Mouse (Mus musculus): ENCODE measurements around the gene Mrps10. TPM values are rescaled to one million over a fixed set of nuclear protein-coding genes. Genes with fewer than 3 reads are reported as not detected.
"Not testable (repeated sequence)": the region's sequence is repeated elsewhere in the genome, so short reads cannot be mapped to it uniquely, and the experiment has no call there.

Gene Mrps10
- polyA plus RNA-seq, 1 experiment: 31.9 TPM

DNA sequence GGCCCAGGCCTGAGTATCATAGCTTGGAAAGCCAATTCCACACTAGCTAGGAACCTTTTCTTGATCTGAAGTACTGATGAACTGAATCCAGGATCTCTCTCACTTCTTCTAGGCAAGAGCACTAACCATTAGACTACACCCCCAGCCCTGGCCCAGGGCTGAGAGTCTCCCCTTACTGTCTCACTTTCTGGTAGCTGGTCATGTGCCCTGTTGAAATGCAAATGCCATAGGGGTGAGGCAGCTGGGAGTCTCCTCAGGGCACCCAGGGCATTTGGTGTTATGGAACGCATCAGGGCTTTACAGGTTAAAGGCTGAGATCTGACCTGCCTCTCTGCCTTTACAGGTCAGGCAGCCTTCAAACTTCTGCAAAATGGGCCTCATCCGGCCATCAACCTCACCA, 51.5 kb downstream of the Mrps10 start:
- Histone ChIP-seq H3K4me1 (ENCODE audit: control insufficient read depth, insufficient read depth, low read length) (no peaks in the 10 kb centered on the region), H3K27ac (ENCODE audit: control insufficient read depth, insufficient read depth, low read depth, low read length, poor library complexity) (no peak overlapping the region), H3K4me3 (replicated peaks; ENCODE audit: control insufficient read depth, low read depth, low read length) (no peak overlapping the region)
- 76% methylated on average over 2 of the region's 2 CpGs for WGBS
- TF ChIP-seq CTCF (IDR thresholded peaks at IDR 0.05; ENCODE audit: control insufficient read depth, insufficient read depth, low read length) (no peak), POLR2A (IDR thresholded peaks at IDR 0.05; ENCODE audit: borderline replicate concordance, control insufficient read depth, low read depth, low read length) (no peak)

- Histone ChIP-seq H3K4me1 (ENCODE audit: control insufficient read depth, insufficient read depth, low read length) (no peaks in the 10 kb centered on the region), H3K4me3 (replicated peaks; ENCODE audit: control insufficient read depth, low read depth, low read length) (no peak overlapping the region), H3K27ac (ENCODE audit: control insufficient read depth, insufficient read depth, low read depth, low read length, poor library complexity) (no peak overlapping the region)
- WGBS: 75% methylated on average over 3 of the region's 3 CpGs
- TF ChIP-seq CTCF (IDR thresholded peaks at IDR 0.05; ENCODE audit: control insufficient read depth, insufficient read depth, low read length): no peak
Measured at GRCm38 (mm10) chr17:47421566-47421965, 52.9 kb downstream of the Mrps10 start.

GRCm38 (mm10) chr17:47422616-47423015, 53.9 kb downstream of the Mrps10 start:
- not testable (repeated sequence) for H3K4me3 ChIP-seq (replicated peaks; ENCODE audit: control insufficient read depth, low read depth, low read length); H3K4me1 ChIP-seq (ENCODE audit: control insufficient read depth, insufficient read depth, low read length)
- 90% methylated on average over 1 of the region's 1 CpGs for WGBS

DNA sequence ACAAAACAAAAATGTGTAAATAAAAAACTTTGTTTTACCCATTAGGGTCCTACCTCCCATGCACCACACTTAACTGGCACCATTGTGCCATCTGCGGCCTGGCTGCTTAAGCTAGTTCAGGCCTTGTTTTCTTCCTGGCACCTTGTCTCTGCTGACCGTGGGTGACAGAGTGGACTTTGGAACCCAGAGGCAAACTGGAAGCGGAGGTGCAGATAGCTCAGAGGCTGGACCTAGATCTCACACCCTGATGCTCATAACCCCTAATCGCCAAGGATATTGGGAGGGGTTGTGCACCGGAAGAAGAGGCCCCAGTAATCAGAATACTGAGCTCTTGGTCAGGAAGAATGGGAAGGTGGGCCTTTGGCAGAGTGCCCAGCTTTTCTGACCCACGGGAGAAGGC, 55.5 kb downstream of the Mrps10 start:
- WGBS: 60% methylated on average over 6 of the region's 6 CpGs
- no peaks in the 10 kb centered on the region for H3K4me1 ChIP-seq (ENCODE audit: control insufficient read depth, insufficient read depth, low read length)
- H3K4me3 ChIP-seq (replicated peaks; ENCODE audit: control insufficient read depth, low read depth, low read length): no peak overlapping the region
- no peak for TF ChIP-seq POLR2A (IDR thresholded peaks at IDR 0.05; ENCODE audit: borderline replicate concordance, control insufficient read depth, low read depth, low read length)
- TF ChIP-seq CTCF (IDR thresholded peaks at IDR 0.05; ENCODE audit: control insufficient read depth, insufficient read depth, low read length): no peak
- no peak overlapping the region for H3K27ac ChIP-seq (ENCODE audit: control insufficient read depth, insufficient read depth, low read depth, low read length, poor library complexity)

More at GRCm38 (mm10) chr17:47422616-47423015, 53.9 kb downstream of the Mrps10 start:
- H3K27ac ChIP-seq (ENCODE audit: control insufficient read depth, insufficient read depth, low read depth, low read length, poor library complexity): not testable (repeated sequence)

- Histone ChIP-seq H3K27ac (ENCODE audit: control insufficient read depth, insufficient read depth, low read depth, low read length, poor library complexity) (no peak overlapping the region), H3K4me3 (replicated peaks; ENCODE audit: control insufficient read depth, low read depth, low read length) (no peak overlapping the region), H3K4me1 (ENCODE audit: control insufficient read depth, insufficient read depth, low read length) (no peaks in the 10 kb centered on the region)
- TF ChIP-seq CTCF (IDR thresholded peaks at IDR 0.05; ENCODE audit: control insufficient read depth, insufficient read depth, low read length) (no peak; the same call in 1 of the 2 replicates), POLR2A (IDR thresholded peaks at IDR 0.05; ENCODE audit: borderline replicate concordance, control insufficient read depth, low read depth, low read length) (no peak)
- WGBS: 74% methylated on average over 6 of the region's 6 CpGs
Measured at GRCm38 (mm10) chr17:47427316-47427715, 58.6 kb downstream of the Mrps10 start.

DNA sequence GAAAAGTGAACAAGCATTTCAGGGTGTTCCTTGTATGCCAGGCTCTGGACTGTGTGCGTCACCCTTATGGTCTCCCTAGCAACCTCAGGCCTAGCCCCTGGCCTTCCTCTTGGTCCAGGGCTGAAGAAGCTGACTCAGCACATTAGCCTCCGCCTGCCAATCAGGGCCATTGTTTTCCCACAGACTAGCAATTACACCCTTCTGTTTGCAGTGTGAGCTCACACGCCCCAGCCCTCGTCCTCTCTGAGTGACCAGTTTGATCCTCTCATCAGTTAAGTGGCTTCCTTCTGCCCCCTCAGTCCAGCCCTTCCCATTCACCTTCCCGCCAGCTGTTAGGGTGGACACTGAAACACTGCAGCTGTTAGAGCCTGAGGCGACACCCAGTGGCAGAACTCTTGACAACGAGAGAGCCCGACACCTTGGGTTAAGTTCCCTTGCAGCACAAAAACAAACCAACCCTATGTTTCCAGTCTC, 60.2 kb downstream of the Mrps10 start:
- TF ChIP-seq CTCF (IDR thresholded peaks at IDR 0.05; ENCODE audit: control insufficient read depth, insufficient read depth, low read length): no peak
- TF ChIP-seq POLR2A (IDR thresholded peaks at IDR 0.05; ENCODE audit: borderline replicate concordance, control insufficient read depth, low read depth, low read length): no peak
- no peak overlapping the region for H3K27ac ChIP-seq (ENCODE audit: control insufficient read depth, insufficient read depth, low read depth, low read length, poor library complexity)
- no peak overlapping the region for H3K4me3 ChIP-seq (replicated peaks; ENCODE audit: control insufficient read depth, low read depth, low read length)
- no peaks in the 10 kb centered on the region for H3K4me1 ChIP-seq (ENCODE audit: control insufficient read depth, insufficient read depth, low read length)
- 27% methylated on average over 8 of the region's 8 CpGs for WGBS

- TF ChIP-seq POLR2A (IDR thresholded peaks at IDR 0.05; ENCODE audit: borderline replicate concordance, control insufficient read depth, low read depth, low read length) (no peak), CTCF (IDR thresholded peaks at IDR 0.05; ENCODE audit: control insufficient read depth, insufficient read depth, low read length) (no peak)
- no peaks in the 10 kb centered on the region for H3K4me1 ChIP-seq (ENCODE audit: control insufficient read depth, insufficient read depth, low read length)
- no peak overlapping the region for H3K27ac ChIP-seq (ENCODE audit: control insufficient read depth, insufficient read depth, low read depth, low read length, poor library complexity)
- WGBS: 70% methylated on average over 5 of the region's 5 CpGs
- no peak overlapping the region for H3K4me3 ChIP-seq (replicated peaks; ENCODE audit: control insufficient read depth, low read depth, low read length)
Measured at GRCm38 (mm10) chr17:47430815-47431214, 62.1 kb downstream of the Mrps10 start.

Other genes with a start within 250 kb of the Mrps10 start
- 0.61 and 1.2 TPM in 2 replicates for gene Guca1b, start 16.5 kb downstream of the Mrps10 start, polyA plus RNA-seq (2011; ENCODE audit: insufficient read depth, insufficient read length, low replicate concordance, missing spikeins)
- 1.8 TPM in 1 of 2 replicates, not detected in the other for gene Guca1a, start 31.7 kb downstream of the Mrps10 start, polyA plus RNA-seq (2011; ENCODE audit: insufficient read depth, insufficient read length, low replicate concordance, missing spikeins)
- 0.30 and 0.68 TPM in 2 replicates for gene AI661453, start 67.7 kb downstream of the Mrps10 start, polyA plus RNA-seq (2011; ENCODE audit: insufficient read depth, insufficient read length, low replicate concordance, missing spikeins)
- 1.4 and 1.5 TPM in 2 replicates for gene 1700001C19Rik, start 68.5 kb downstream of the Mrps10 start, polyA plus RNA-seq (2011; ENCODE audit: insufficient read depth, insufficient read length, low replicate concordance, missing spikeins)
- gene Taf8, start 133.4 kb downstream of the Mrps10 start, polyA plus RNA-seq (2011; ENCODE audit: insufficient read depth, insufficient read length, low replicate concordance, missing spikeins): 15.6 and 32.2 TPM in 2 replicates
- 356 and 417 TPM in 2 replicates for gene Ccnd3, start 136.2 kb downstream of the Mrps10 start, polyA plus RNA-seq (2011; ENCODE audit: insufficient read depth, insufficient read length, low replicate concordance, missing spikeins)
- gene Bysl, start 242.6 kb downstream of the Mrps10 start, polyA plus RNA-seq (2011; ENCODE audit: insufficient read depth, insufficient read length, low replicate concordance, missing spikeins): 5.8 and 9.5 TPM in 2 replicates
- 18.0 and 21.2 TPM in 2 replicates for gene Med20, start 242.7 kb downstream of the Mrps10 start, polyA plus RNA-seq (2011; ENCODE audit: insufficient read depth, insufficient read length, low replicate concordance, missing spikeins)
- gene Gm20517, start 242.7 kb downstream of the Mrps10 start, polyA plus RNA-seq (2011; ENCODE audit: insufficient read depth, insufficient read length, low replicate concordance, missing spikeins): 3.0 and 5.1 TPM in 2 replicates